Mouse (Mus musculus): Measurements from ENCODE around the gene Upp2. TPM values are rescaled to one million over a fixed set of nuclear protein-coding genes. Genes with fewer than 3 reads are reported as not detected.

Gene Upp2
- polyA plus RNA-seq, 1 experiment from 2014 or later = 1.8 TPM

GRCm38 (mm10) chr2:58663404-58664120, 96.5 kb downstream of the Upp2 start:
- Histone ChIP-seq H3K36me3 (no peaks in the 10 kb centered on the region), H3K9me3 (replicated peaks) (no peaks in the 10 kb centered on the region), H3K4me2 (no peak overlapping the region), H3K4me1 (no peaks in the 10 kb centered on the region), H3K27ac (no peak overlapping the region), H3K27me3 (replicated peaks) (no peaks in the 10 kb centered on the region), H3K4me3 (no peak overlapping the region), H3K9ac (no peak overlapping the region)
- WGBS (ENCODE audit: insufficient replicate concordance) = 67% methylated on average over 7 of the region's 7 CpGs
- ATAC-seq = no peak

- H3K9ac ChIP-seq = no peak overlapping the region
- no peaks in the 10 kb centered on the region for H3K4me1 ChIP-seq
- no peak overlapping the region for H3K4me2 ChIP-seq
- WGBS (ENCODE audit: insufficient replicate concordance) = 68% methylated on average over 12 of the region's 12 CpGs
- H3K27ac ChIP-seq = no peak overlapping the region
- no peaks in the 10 kb centered on the region for H3K36me3 ChIP-seq
- ATAC-seq = no peak
- H3K4me3 ChIP-seq = no peak overlapping the region
- no peaks in the 10 kb centered on the region for H3K27me3 ChIP-seq (replicated peaks)
- no peaks in the 10 kb centered on the region for H3K9me3 ChIP-seq (replicated peaks)
Observed at GRCm38 (mm10) chr2:58665081-58665814, 98.2 kb downstream of the Upp2 start.

- H3K27ac ChIP-seq = no peak overlapping the region
- ATAC-seq = no peak
- no peaks in the 10 kb centered on the region for H3K4me1 ChIP-seq
- no peak overlapping the region for H3K4me3 ChIP-seq
- no peaks in the 10 kb centered on the region for H3K27me3 ChIP-seq (replicated peaks)
- no peak overlapping the region for H3K4me2 ChIP-seq
- no peaks in the 10 kb centered on the region for H3K9me3 ChIP-seq (replicated peaks)
- WGBS (ENCODE audit: insufficient replicate concordance) = 44% methylated on average over 3 of the region's 3 CpGs
- H3K9ac ChIP-seq = no peak overlapping the region
- H3K36me3 ChIP-seq = no peaks in the 10 kb centered on the region
Observed at GRCm38 (mm10) chr2:58667298-58667697, 100.2 kb downstream of the Upp2 start.

GRCm38 (mm10) chr2:58667991-58668390, 100.9 kb downstream of the Upp2 start:
- H3K9me3 ChIP-seq (replicated peaks) = peaks cover 1% of the 10 kb centered on the region; the same call in 1 of the 2 replicates
- no peak overlapping the region for H3K9ac ChIP-seq
- no peak overlapping the region for H3K27ac ChIP-seq
- WGBS (ENCODE audit: insufficient replicate concordance) = 45% methylated on average over 9 of the region's 9 CpGs
- ATAC-seq = no peak
- H3K27me3 ChIP-seq (replicated peaks) = no peaks in the 10 kb centered on the region
- no peak overlapping the region for H3K4me3 ChIP-seq
- no peaks in the 10 kb centered on the region for H3K4me1 ChIP-seq
- H3K36me3 ChIP-seq = no peaks in the 10 kb centered on the region
- no peak overlapping the region for H3K4me2 ChIP-seq

- ATAC-seq = no peak
- no peak overlapping the region for H3K9ac ChIP-seq
- no peak overlapping the region for H3K4me3 ChIP-seq
- no peak overlapping the region for H3K27ac ChIP-seq
- H3K9me3 ChIP-seq (replicated peaks) = peaks cover 10% of the 10 kb centered on the region; the same call in 1 of the 2 replicates
- WGBS (ENCODE audit: insufficient replicate concordance) = 77% methylated on average over 3 of the region's 3 CpGs
- no peak overlapping the region for H3K4me2 ChIP-seq
- H3K4me1 ChIP-seq = no peaks in the 10 kb centered on the region
- H3K36me3 ChIP-seq = no peaks in the 10 kb centered on the region
- no peaks in the 10 kb centered on the region for H3K27me3 ChIP-seq (replicated peaks)
Observed at GRCm38 (mm10) chr2:58669114-58669513, 102.0 kb downstream of the Upp2 start.

- no peaks in the 10 kb centered on the region for H3K27me3 ChIP-seq (replicated peaks)
- H3K36me3 ChIP-seq = no peaks in the 10 kb centered on the region
- no peak for ATAC-seq
- H3K27ac ChIP-seq = no peak overlapping the region
- no peaks in the 10 kb centered on the region for H3K4me1 ChIP-seq
- WGBS (ENCODE audit: insufficient replicate concordance) = 84% methylated on average over 2 of the region's 2 CpGs
- no peak overlapping the region for H3K4me2 ChIP-seq
- H3K4me3 ChIP-seq = no peak overlapping the region
- peaks cover 10% of the 10 kb centered on the region; the same call in 1 of the 2 replicates for H3K9me3 ChIP-seq (replicated peaks)
- H3K9ac ChIP-seq = no peak overlapping the region
Observed at GRCm38 (mm10) chr2:58672520-58672919, 105.4 kb downstream of the Upp2 start.

GRCm38 (mm10) chr2:58679968-58680367, 112.9 kb downstream of the Upp2 start:
- ATAC-seq = no peak
- no peaks in the 10 kb centered on the region for H3K9me3 ChIP-seq (replicated peaks)
- no peak overlapping the region for H3K9ac ChIP-seq
- 78% methylated on average over 12 of the region's 12 CpGs for WGBS (ENCODE audit: insufficient replicate concordance)
- H3K4me3 ChIP-seq = no peak overlapping the region
- H3K4me2 ChIP-seq = no peak overlapping the region
- H3K27me3 ChIP-seq (replicated peaks) = no peaks in the 10 kb centered on the region
- no peaks in the 10 kb centered on the region for H3K36me3 ChIP-seq
- H3K27ac ChIP-seq = no peak overlapping the region
- no peaks in the 10 kb centered on the region for H3K4me1 ChIP-seq

GRCm38 (mm10) chr2:58680794-58681193, 113.7 kb downstream of the Upp2 start:
- H3K4me2 ChIP-seq = no peak overlapping the region
- no peak overlapping the region for H3K4me3 ChIP-seq
- H3K27ac ChIP-seq = no peak overlapping the region
- H3K27me3 ChIP-seq (replicated peaks) = no peaks in the 10 kb centered on the region
- H3K9me3 ChIP-seq (replicated peaks) = no peaks in the 10 kb centered on the region
- ATAC-seq = no peak
- no peaks in the 10 kb centered on the region for H3K4me1 ChIP-seq
- H3K36me3 ChIP-seq = no peaks in the 10 kb centered on the region
- no peak overlapping the region for H3K9ac ChIP-seq
- WGBS (ENCODE audit: insufficient replicate concordance) = 26% methylated on average over 6 of the region's 6 CpGs

GRCm38 (mm10) chr2:58681394-58681793, 114.3 kb downstream of the Upp2 start:
- no peaks in the 10 kb centered on the region for H3K27me3 ChIP-seq (replicated peaks)
- no peaks in the 10 kb centered on the region for H3K4me1 ChIP-seq
- no peak overlapping the region for H3K4me2 ChIP-seq
- WGBS (ENCODE audit: insufficient replicate concordance) = 56% methylated on average over 3 of the region's 3 CpGs
- no peak overlapping the region for H3K4me3 ChIP-seq
- H3K9me3 ChIP-seq (replicated peaks) = no peaks in the 10 kb centered on the region
- no peak overlapping the region for H3K27ac ChIP-seq
- ATAC-seq = no peak
- no peaks in the 10 kb centered on the region for H3K36me3 ChIP-seq
- no peak overlapping the region for H3K9ac ChIP-seq

- no peaks in the 10 kb centered on the region for H3K27me3 ChIP-seq (replicated peaks)
- no peak overlapping the region for H3K9ac ChIP-seq
- ATAC-seq = no peak
- no peaks in the 10 kb centered on the region for H3K4me1 ChIP-seq
- no peak overlapping the region for H3K27ac ChIP-seq
- H3K9me3 ChIP-seq (replicated peaks) = no peaks in the 10 kb centered on the region
- 62% methylated on average over 8 of the region's 8 CpGs for WGBS (ENCODE audit: insufficient replicate concordance)
- H3K4me2 ChIP-seq = no peak overlapping the region
- H3K36me3 ChIP-seq = no peaks in the 10 kb centered on the region
- H3K4me3 ChIP-seq = no peak overlapping the region
Observed at GRCm38 (mm10) chr2:58697501-58697900, 130.4 kb downstream of the Upp2 start.

- H3K4me1 ChIP-seq = no peaks in the 10 kb centered on the region
- no peaks in the 10 kb centered on the region for H3K27me3 ChIP-seq (replicated peaks)
- no peaks in the 10 kb centered on the region for H3K36me3 ChIP-seq
- no peak overlapping the region for H3K4me2 ChIP-seq
- no peaks in the 10 kb centered on the region for H3K9me3 ChIP-seq (replicated peaks)
- H3K27ac ChIP-seq = no peak overlapping the region
- no peak overlapping the region for H3K9ac ChIP-seq
- no peak for ATAC-seq
- 22% methylated on average over 5 of the region's 5 CpGs for WGBS (ENCODE audit: insufficient replicate concordance)
- no peak overlapping the region for H3K4me3 ChIP-seq
Observed at GRCm38 (mm10) chr2:58699931-58700330, 132.8 kb downstream of the Upp2 start.

GRCm38 (mm10) chr2:58700354-58700753, 133.3 kb downstream of the Upp2 start:
- Histone ChIP-seq H3K4me3 (no peak overlapping the region), H3K9me3 (replicated peaks) (no peaks in the 10 kb centered on the region), H3K9ac (no peak overlapping the region), H3K27me3 (replicated peaks) (no peaks in the 10 kb centered on the region), H3K4me2 (no peak overlapping the region), H3K27ac (no peak overlapping the region), H3K36me3 (no peaks in the 10 kb centered on the region), H3K4me1 (no peaks in the 10 kb centered on the region)
- 53% methylated on average over 7 of the region's 7 CpGs for WGBS (ENCODE audit: insufficient replicate concordance)
- ATAC-seq = no peak
